Mouse (Mus musculus) lung, postnatal 0 days (tissue): ENCODE measurements around the gene Ttyh2. TPM values are rescaled to one million over a fixed set of nuclear protein-coding genes. Genes with fewer than 3 reads are reported as not detected.
A peak's percentile ranks its signal among the peaks of the same experiment; 100 is the strongest.

Experiments used
- ATAC-seq: fragments of 200-750 bp; cut with Nextera tagmentation; 2 replicates; pipeline ENCODE4 v1.8.0; 2017; ENCODE audit warnings: moderate library complexity
- DNase-seq: peaks from one replicate; pipeline ENCODE4 v3.0.0-alpha.2; 2016; ENCODE audit warnings: low spot score
- H3K27ac ChIP-seq: fragments of 300-500 bp; sonication (generic); 2 replicates; pipeline ENCODE4 v1.5.1; 2014; ENCODE audit warnings: antibody characterized with exemption, mild to moderate bottlenecking, low read length, mixed read lengths
- H3K27me3 ChIP-seq: fragments of 300-500 bp; sonication (generic); replicated peaks from 2 replicates; pipeline ENCODE4 v1.6.1; 2014; ENCODE audit warnings: low read length, mixed read lengths; ENCODE audit not compliant: insufficient read depth
- H3K36me3 ChIP-seq: fragments of 300-500 bp; sonication (generic); 2 replicates; pipeline ENCODE4 v1.6.1; 2014; ENCODE audit warnings: low read length, mixed read lengths; ENCODE audit not compliant: insufficient read depth
- H3K4me1 ChIP-seq: fragments of 300-500 bp; sonication (generic); 2 replicates; pipeline ENCODE4 v1.6.1; 2014; ENCODE audit warnings: antibody characterized with exemption, low read depth, low read length, mixed read lengths; ENCODE audit not compliant: insufficient read depth
- H3K4me2 ChIP-seq: fragments of 300-500 bp; sonication (generic); replicated peaks from 2 replicates; pipeline ENCODE4 v1.6.1; 2014; ENCODE audit warnings: low read depth, mild to moderate bottlenecking, low read length, moderate library complexity, mixed read lengths
- H3K4me3 ChIP-seq: fragments of 300-500 bp; sonication (generic); 2 replicates; pipeline ENCODE4 v1.5.1; 2014; ENCODE audit warnings: low read depth, low read length
- H3K9ac ChIP-seq: fragments of 300-500 bp; sonication (generic); replicated peaks from 2 replicates; pipeline ENCODE4 v1.6.1; 2014; ENCODE audit warnings: low read depth, mild to moderate bottlenecking
- H3K9me3 ChIP-seq: fragments of 300-500 bp; sonication (generic); 2 replicates; pipeline ENCODE4 v1.6.1; 2016; ENCODE audit warnings: low read length, mixed read lengths
- CTCF ChIP-seq: IDR thresholded peaks from 2 replicates; pipeline ENCODE4 v1.5.1; 2016; ENCODE audit warnings: antibody characterized with exemption, mild to moderate bottlenecking
- EP300 ChIP-seq: IDR thresholded peaks from 2 replicates; pipeline ENCODE4 v1.6.1; 2016; ENCODE audit warnings: antibody characterized with exemption, mild to moderate bottlenecking, control low read depth
- WGBS: fragments of 180-500 bp; shearing (Covaris S2); extraction: QIAGEN DNeasy Blood & Tissue Kit; methylation state at CpG from one replicate; pipeline ENCODE4 v1.1.7; 2014; 5-methylcytosine and 5-hydroxymethylcytosine counted together
- polyA plus RNA-seq: library from polyadenylated mRNA; unstranded; fragments of >200 nt; fragmentation: Nextera tagmentation; extraction: Ambion mirVana; gene quantifications from 2 replicates; pipeline ENCODE4 v1.2.1, GENCODE M21; 2015

Gene Ttyh2
- polyA plus RNA-seq, 1 experiment from 2014 or later: 22.3 TPM

DNA sequence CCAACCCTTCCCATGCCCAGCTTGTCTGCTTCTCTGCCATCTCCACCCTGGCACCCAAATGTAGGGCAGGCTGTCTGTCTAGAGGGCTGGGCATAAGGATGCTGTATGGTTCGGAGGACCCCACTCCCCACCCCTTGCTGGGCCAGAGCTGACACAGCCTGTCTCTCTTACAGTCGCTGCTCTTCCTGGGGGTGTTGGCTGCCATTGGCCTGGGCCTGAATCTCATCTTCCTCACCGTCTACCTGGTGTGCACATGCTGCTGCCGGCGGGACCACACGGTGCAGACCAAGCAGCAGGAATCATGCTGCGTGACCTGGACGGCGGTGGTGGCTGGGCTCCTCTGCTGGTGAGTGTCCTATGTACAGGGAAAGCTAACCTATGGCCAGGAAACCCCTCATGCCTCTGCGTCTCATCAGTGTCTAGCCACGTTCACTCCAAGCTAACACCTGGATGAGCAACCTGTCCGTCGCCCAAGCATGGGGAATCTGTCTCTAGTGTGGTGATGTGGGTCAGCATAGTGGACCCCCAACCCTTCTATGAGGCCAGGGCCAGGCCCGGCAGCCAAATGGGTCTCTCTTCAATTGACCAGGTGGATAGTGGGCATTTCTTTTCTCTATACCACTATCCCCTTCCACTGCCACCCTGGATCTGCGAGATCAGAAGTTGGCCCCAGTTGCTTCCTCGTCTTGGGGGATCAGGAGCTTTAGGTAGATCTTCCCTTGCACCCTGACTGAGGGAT, 11.2 kb downstream of the Ttyh2 start:
- 90% methylated on average over 16 of the region's 16 CpGs for WGBS
- Histone ChIP-seq H3K27ac (no peak overlapping the region), H3K4me1 (no peaks in the 10 kb centered on the region), H3K9me3 (no peaks in the 10 kb centered on the region), H3K4me2 (no peak overlapping the region), H3K4me3 (no peak overlapping the region), H3K9ac (no peak overlapping the region), H3K36me3 (no peaks in the 10 kb centered on the region), H3K27me3 (no peaks in the 10 kb centered on the region)
- no peak for ATAC-seq
- no peak for TF ChIP-seq EP300
- TF ChIP-seq CTCF: no peak
- DNase-seq: no peak

GRCm38 (mm10) chr11:114687574-114688188, 12.4 kb downstream of the Ttyh2 start:
- DNase-seq (no peak), ATAC-seq (peak; percentile 49)
- Histone ChIP-seq H3K4me1 (no peaks in the 10 kb centered on the region), H3K4me3 (no peak overlapping the region), H3K27me3 (no peaks in the 10 kb centered on the region), H3K9me3 (no peaks in the 10 kb centered on the region), H3K27ac (no peak overlapping the region), H3K36me3 (no peaks in the 10 kb centered on the region), H3K4me2 (no peak overlapping the region), H3K9ac (no peak overlapping the region)
- WGBS: 25% methylated on average over 10 of the region's 10 CpGs
- TF ChIP-seq CTCF (no peak), EP300 (no peak)

- Histone ChIP-seq H3K36me3 (no peaks in the 10 kb centered on the region), H3K27me3 (no peaks in the 10 kb centered on the region), H3K27ac (no peak overlapping the region), H3K9ac (no peak overlapping the region), H3K4me3 (no peak overlapping the region), H3K4me2 (no peak overlapping the region), H3K4me1 (no peaks in the 10 kb centered on the region), H3K9me3 (no peaks in the 10 kb centered on the region)
- TF ChIP-seq CTCF (no peak), EP300 (no peak)
- DNase-seq (no peak), ATAC-seq (no peak)
- WGBS: 90% methylated on average over 2 of the region's 3 CpGs
Observed at GRCm38 (mm10) chr11:114688729-114689128, 13.5 kb downstream of the Ttyh2 start.

- Histone ChIP-seq H3K9me3 (no peaks in the 10 kb centered on the region), H3K4me2 (no peak overlapping the region), H3K27ac (no peak overlapping the region), H3K4me3 (no peak overlapping the region), H3K4me1 (no peaks in the 10 kb centered on the region), H3K27me3 (no peaks in the 10 kb centered on the region), H3K36me3 (no peaks in the 10 kb centered on the region), H3K9ac (no peak overlapping the region)
- DNase-seq (no peak), ATAC-seq (no peak)
- 90% methylated on average over 15 of the region's 15 CpGs for WGBS
- no peak for TF ChIP-seq CTCF
Observed at GRCm38 (mm10) chr11:114690192-114690591, 15.0 kb downstream of the Ttyh2 start.

DNA sequence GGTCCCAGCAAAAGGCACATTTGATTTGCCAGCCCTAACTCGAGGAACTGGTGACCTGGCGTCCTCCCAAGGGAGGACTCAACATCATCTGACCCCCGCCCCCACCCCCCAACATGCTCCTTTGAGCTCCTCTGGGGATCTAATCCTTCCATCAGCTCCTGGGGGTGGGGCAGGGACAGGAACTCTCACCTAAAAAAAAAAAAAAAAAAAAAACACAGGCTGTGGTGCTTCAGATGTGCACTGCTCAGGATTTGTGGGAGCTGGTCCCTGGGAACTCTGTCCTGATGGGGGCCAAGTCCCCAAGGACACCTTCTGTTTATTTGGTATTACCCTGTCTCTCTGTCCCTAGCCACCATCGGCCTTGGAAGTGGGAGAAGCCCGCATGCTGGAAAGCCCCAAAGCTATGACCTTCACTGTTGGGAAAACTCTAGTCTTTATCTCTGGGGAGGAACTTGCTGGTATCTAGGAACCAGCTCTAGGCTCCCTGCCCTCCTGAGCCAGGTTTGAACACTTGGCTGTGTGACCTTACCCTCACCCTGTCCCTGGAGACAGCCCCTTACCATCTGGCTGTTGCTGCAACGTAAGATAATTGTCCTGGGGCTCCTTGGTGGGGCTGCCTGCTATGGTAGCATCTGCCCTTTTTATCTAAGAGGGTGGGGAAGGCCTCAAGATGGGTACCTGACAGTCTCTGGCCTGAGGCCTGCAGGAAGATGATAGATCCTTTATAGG, 16.4 kb downstream of the Ttyh2 start:
- no peak overlapping the region for H3K9ac ChIP-seq
- 57% methylated on average over 6 of the region's 6 CpGs for WGBS
- ATAC-seq (no peak), DNase-seq (no peak)
- TF ChIP-seq CTCF: no peak
- TF ChIP-seq EP300: no peak
- no peaks in the 10 kb centered on the region for H3K27me3 ChIP-seq
- H3K4me1 ChIP-seq: no peaks in the 10 kb centered on the region
- H3K36me3 ChIP-seq: no peaks in the 10 kb centered on the region
- H3K4me3 ChIP-seq: no peak overlapping the region
- no peak overlapping the region for H3K27ac ChIP-seq
- H3K9me3 ChIP-seq: no peaks in the 10 kb centered on the region
- no peak overlapping the region for H3K4me2 ChIP-seq

GRCm38 (mm10) chr11:114692601-114693000, 17.4 kb downstream of the Ttyh2 start:
- H3K27me3 ChIP-seq: no peaks in the 10 kb centered on the region
- no peak overlapping the region for H3K4me3 ChIP-seq
- TF ChIP-seq CTCF (no peak), EP300 (no peak)
- no peak for ATAC-seq
- H3K27ac ChIP-seq: no peak overlapping the region
- no peak for DNase-seq
- WGBS: 63% methylated on average over 7 of the region's 7 CpGs
- H3K9ac ChIP-seq: no peak overlapping the region
- H3K4me2 ChIP-seq: no peak overlapping the region
- no peaks in the 10 kb centered on the region for H3K36me3 ChIP-seq
- no peaks in the 10 kb centered on the region for H3K4me1 ChIP-seq
- no peaks in the 10 kb centered on the region for H3K9me3 ChIP-seq
